8 mouse cellular contexts compared by ENCODE assay signal in genomic region chr14:59232003-59232402, GRCm38 (mm10). TPM values are rescaled to one million over a fixed set of nuclear protein-coding genes. Genes with fewer than 3 reads are reported as not detected.
DNase-seq lines count a peak whose midpoint lies in the region; TF ChIP-seq lines count a peak whose summit lies in the region.
"Had no signal": no experiment of that assay in that cellular context is flagged by ENCODE, and none has a peak within 500 bp of the region (broad histone marks: within the 10 kb centered on the region; RNA-seq: fewer than 3 reads in every experiment).

No protein-coding gene starts in this region.

- H3K36me3 ChIP-seq in myocyte (ENCODE audit: control insufficient read depth, insufficient read depth), result peaks cover 10% of the 10 kb centered on the region

- no peak for TF ChIP-seq POLR2A in myocyte (IDR thresholded peaks at IDR 0.05; ENCODE audit: insufficient read length, low read depth)

- no peak overlapping the region for H3ac ChIP-seq in myocyte (ENCODE audit: control insufficient read depth, insufficient read length)

- no peak overlapping the region for H3K4me3 ChIP-seq in myocyte

- intact Hi-C loops in heart, postnatal 10 days (cut with DNase I), result no loop called here

- no peaks in the 10 kb centered on the region for H3K79me2 ChIP-seq in myocyte (ENCODE audit: control insufficient read depth, insufficient read depth)

- H3K4me2 ChIP-seq in myocyte (ENCODE audit: low read depth), result no peak overlapping the region

- peak; percentile 8 for DNase-seq in retina, postnatal 1 day
- DNase-seq in retina, embryonic 14.5 days (ENCODE audit: low spot score), result no peak
- peak; percentile 75 for DNase-seq in adrenal gland, adult 2 months
- peak; percentile 12 to 20 for DNase-seq in heart, postnatal 10 days
- no peak for DNase-seq in cerebellum, postnatal 4 days (ENCODE audit: low spot score in 2 of 2)
- DNase-seq in cerebellum, adult 8-10 months, result no peak

- H3K27me3 ChIP-seq in myocyte (ENCODE audit: control insufficient read depth, insufficient read depth, insufficient read length), result no peaks in the 10 kb centered on the region

TF ChIP-seq in myocyte, 11 proteins besides CTCF, POLR2A, EP300 and RAD21:
- TF ChIP-seq SRF (IDR thresholded peaks at IDR 0.05; ENCODE audit: control insufficient read depth, insufficient read length, low read depth), result no peak
- peak in 2 of 3 experiments; percentile 11 to 87 for TF ChIP-seq MYOG (IDR thresholded peaks at IDR 0.05; ENCODE audit: control insufficient read depth in 1 of 3, insufficient read depth in 1 of 3, insufficient read length in 2 of 3, low read depth in 2 of 3)
- peak in 2 of 3 experiments; percentile 39 to 54 for TF ChIP-seq MYOD1 (IDR thresholded peaks at IDR 0.05; ENCODE audit: control insufficient read depth in 1 of 3, insufficient read length in 2 of 3, low read depth in 2 of 3)
- no peak for TF ChIP-seq E2F4 (IDR thresholded peaks at IDR 0.05; ENCODE audit: insufficient read depth)
- no peak for TF ChIP-seq POLR2AphosphoS2 (IDR thresholded peaks at IDR 0.05; ENCODE audit: insufficient read length, low read depth)
TF ChIP-seq in myocyte: peak in this region for 2.

RNA-seq across cellular contexts. Expression of gene Gm6904, which starts 28.0 kb away (rescaled TPM):
- under 1 TPM in 1 of 2 experiments, not detected in 1; 0.48 TPM for total RNA-seq in adrenal gland, adult 2 months (2021)
- polyA plus RNA-seq in adrenal gland, adult 2 months (2012; rRNA removed), result not detected in 2 replicates
- not detected for total RNA-seq in heart, postnatal 10 days (2021)
- not detected for polyA plus RNA-seq in myocyte (2012; fragmentation: generic; extraction: Trizol)
- polyA plus RNA-seq: frontal cortex, adult 2 months had no signal

RNA-seq across cellular contexts. Expression of gene Rcbtb1, which starts 31.0 kb away (rescaled TPM):
- 10 to 100 TPM; 24.8 to 35.2 TPM for total RNA-seq in adrenal gland, adult 2 months (2021)
- polyA plus RNA-seq in adrenal gland, adult 2 months (2012; rRNA removed), result 19.4 and 24.7 TPM in 2 replicates
- 10 to 100 TPM; 15.2 to 17.8 TPM for total RNA-seq in heart, postnatal 10 days (2021)
- polyA plus RNA-seq in myocyte (2012; fragmentation: generic; extraction: Trizol), result 5.7 TPM

RNA-seq across cellular contexts. Expression of gene Gm5142, which starts 53.5 kb away (rescaled TPM):
- not detected for total RNA-seq in adrenal gland, adult 2 months (2021)
- not detected in 2 replicates for polyA plus RNA-seq in adrenal gland, adult 2 months (2012; rRNA removed)
- not detected for total RNA-seq in heart, postnatal 10 days (2021)
- not detected for polyA plus RNA-seq in myocyte (2012; fragmentation: generic; extraction: Trizol)
- polyA plus RNA-seq: frontal cortex, adult 2 months had no signal

Comparison
In these comparisons a context has a peak if more than half of its experiments do, and no peak if none do; other contexts are left out.
1. DNase-seq: peak in retina, postnatal 1 day (single experiment), adrenal gland, adult 2 months (single experiment) and heart, postnatal 10 days (2 of 2); none in retina, embryonic 14.5 days (single experiment), cerebellum, postnatal 4 days (0 of 2) and cerebellum, adult 8-10 months (single experiment).